Mouse (Mus musculus) embryonic facial prominence, embryonic 13.5 days (tissue): ENCODE measurements around the gene Lrp5. TPM values are rescaled to one million over a fixed set of nuclear protein-coding genes. Genes with fewer than 3 reads are reported as not detected.
"Not testable (repeated sequence)": the region's sequence is repeated elsewhere in the genome, so short reads cannot be mapped to it uniquely, and the experiment has no call there.

Experiments
- ATAC-seq: fragments of 200-750 bp; cut with Nextera tagmentation; 2 replicates; pipeline ENCODE4 v1.8.0; 2017; ENCODE audit warnings: low read depth; ENCODE audit not compliant: insufficient number of reproducible peaks, insufficient read depth, low FRiP score, low TSS enrichment
- H3K27ac ChIP-seq: fragments of 300-500 bp; sonication (generic); 2 replicates; pipeline ENCODE4 v1.5.1; 2015; ENCODE audit warnings: moderate library complexity, mild to moderate bottlenecking, inconsistent platforms
- H3K27me3 ChIP-seq: fragments of 300-500 bp; sonication (generic); 2 replicates; pipeline ENCODE4 v1.6.1; 2015; ENCODE audit warnings: mild to moderate bottlenecking, inconsistent platforms
- H3K36me3 ChIP-seq: fragments of 300-500 bp; sonication (generic); 2 replicates; pipeline ENCODE4 v1.6.1; 2015; ENCODE audit warnings: mild to moderate bottlenecking, inconsistent platforms
- H3K4me1 ChIP-seq: fragments of 300-500 bp; sonication (generic); 2 replicates; pipeline ENCODE4 v1.6.1; 2015; ENCODE audit warnings: inconsistent platforms
- H3K4me2 ChIP-seq: fragments of 300-500 bp; sonication (generic); 2 replicates; pipeline ENCODE4 v1.6.1; 2015; ENCODE audit warnings: moderate library complexity, mild to moderate bottlenecking, inconsistent platforms
- H3K4me3 ChIP-seq: fragments of 300-500 bp; sonication (generic); 2 replicates; pipeline ENCODE4 v1.5.1; 2015; ENCODE audit warnings: mild to moderate bottlenecking, inconsistent platforms
- H3K9ac ChIP-seq: fragments of 300-500 bp; sonication (generic); 2 replicates; pipeline ENCODE4 v1.6.1; 2015; ENCODE audit warnings: mild to moderate bottlenecking, inconsistent platforms
- H3K9me3 ChIP-seq: fragments of 300-500 bp; sonication (generic); 2 replicates; pipeline ENCODE4 v1.6.1; 2016; ENCODE audit warnings: inconsistent platforms
- WGBS: fragments of 180-500 bp; shearing (Covaris S2); methylation state at CpG from one replicate; pipeline ENCODE4 v1.1.7; 2015; ENCODE audit warnings: mixed read lengths; 5-methylcytosine and 5-hydroxymethylcytosine counted together
- polyA plus RNA-seq: library from polyadenylated mRNA; unstranded; fragments of >200 nt; fragmentation: Nextera tagmentation; extraction: Ambion mirVana; gene quantifications from 2 replicates; pipeline ENCODE4 v1.2.1, GENCODE M21; 2015

Lrp5 gene
- polyA plus RNA-seq, 1 experiment from 2014 or later = 7.9 TPM

DNA sequence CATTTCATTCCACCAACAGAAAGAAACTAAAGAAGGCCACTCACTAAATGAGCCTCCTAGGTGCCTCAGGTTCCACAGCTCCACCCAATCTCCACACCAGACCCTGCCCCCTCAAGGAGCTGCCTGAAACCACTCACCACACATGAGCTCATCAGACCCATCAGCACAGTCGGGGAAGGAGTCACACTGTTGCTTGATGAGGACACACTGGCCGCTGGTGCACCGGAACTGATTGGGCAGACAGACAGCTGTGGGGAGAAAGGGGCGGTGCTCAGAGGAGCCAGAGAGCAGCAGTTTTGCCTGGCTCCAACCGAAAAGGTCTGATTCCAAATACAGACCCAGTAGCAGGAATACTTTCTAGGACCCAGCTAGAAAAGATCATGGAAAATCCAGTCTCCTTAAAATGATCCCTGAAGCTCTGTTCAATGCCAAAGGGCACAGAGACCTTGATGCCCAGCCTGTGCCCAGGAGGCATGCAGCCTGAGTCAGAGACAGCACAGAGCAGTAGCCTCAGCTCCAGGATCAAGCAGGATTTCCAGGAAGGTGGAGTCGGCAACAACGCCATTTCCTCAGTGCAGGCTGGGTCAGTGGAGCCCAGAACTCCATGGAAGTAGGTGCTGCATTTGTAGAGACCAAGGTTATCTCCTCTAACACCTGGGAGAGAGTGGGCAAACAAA is 92.8 kb downstream of the Lrp5 start:
- no peak overlapping the region for H3K9ac ChIP-seq
- no peak overlapping the region for H3K4me2 ChIP-seq
- H3K4me1 ChIP-seq = no peaks in the 10 kb centered on the region
- peaks cover 100% of the 10 kb centered on the region for H3K36me3 ChIP-seq
- no peaks in the 10 kb centered on the region for H3K9me3 ChIP-seq
- ATAC-seq = no peak
- no peak overlapping the region for H3K4me3 ChIP-seq
- no peaks in the 10 kb centered on the region for H3K27me3 ChIP-seq
- 88% methylated on average over 7 of the region's 7 CpGs for WGBS
- no peak overlapping the region for H3K27ac ChIP-seq

DNA sequence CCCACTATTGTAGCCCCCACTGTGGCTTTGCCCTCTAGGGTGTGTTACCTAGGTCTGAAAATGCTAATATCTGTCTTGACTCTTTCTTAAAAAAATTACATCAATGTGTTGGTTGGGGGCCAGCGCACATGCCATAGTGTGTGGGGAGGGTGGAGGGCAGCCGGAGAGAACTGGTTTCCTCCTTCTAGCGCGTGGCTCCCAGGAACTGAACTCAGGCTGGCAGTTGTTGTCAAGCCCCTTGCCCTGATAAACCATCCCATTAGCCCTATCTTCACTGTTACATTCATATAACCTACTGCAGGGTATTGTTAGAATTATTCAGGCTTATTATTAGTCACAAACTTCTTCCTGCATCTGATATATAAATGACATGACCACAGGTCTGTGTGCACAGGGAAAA is 96.4 kb downstream of the Lrp5 start:
- H3K36me3 ChIP-seq = peaks cover 95% of the 10 kb centered on the region
- ATAC-seq = no peak
- WGBS = 98% methylated on average over 4 of the region's 4 CpGs

DNA sequence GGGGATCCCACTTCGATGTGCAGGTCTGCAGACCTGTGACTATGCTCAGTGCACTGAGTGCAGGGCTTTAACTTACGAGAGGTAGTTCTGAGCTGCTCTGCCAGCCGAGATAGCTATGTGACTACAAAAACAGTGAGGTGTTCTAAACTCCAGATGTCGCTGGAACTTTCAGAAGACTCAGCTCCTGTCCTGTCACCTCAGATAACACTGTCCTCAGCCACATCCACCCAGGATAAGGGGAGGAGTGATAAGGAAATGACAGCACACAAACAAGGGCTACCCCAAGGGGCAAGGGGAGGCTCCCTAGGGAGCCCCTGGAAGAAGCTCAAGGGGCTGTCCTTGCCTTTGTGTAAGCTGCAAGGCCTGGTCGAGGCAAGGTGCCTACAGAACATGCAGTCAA is 96.8 kb downstream of the Lrp5 start:
- no peaks in the 10 kb centered on the region for H3K4me1 ChIP-seq
- 86% methylated on average over 5 of the region's 5 CpGs for WGBS
- no peak overlapping the region for H3K4me2 ChIP-seq
- no peak overlapping the region for H3K27ac ChIP-seq
- ATAC-seq = no peak
- no peak overlapping the region for H3K4me3 ChIP-seq
- peaks cover 94% of the 10 kb centered on the region for H3K36me3 ChIP-seq
- no peak overlapping the region for H3K9ac ChIP-seq
- H3K9me3 ChIP-seq = no peaks in the 10 kb centered on the region
- no peaks in the 10 kb centered on the region for H3K27me3 ChIP-seq

More for the DNA sequence above, 96.4 kb downstream of the Lrp5 start:
- Histone ChIP-seq H3K9ac (no peak overlapping the region), H3K9me3 (no peaks in the 10 kb centered on the region), H3K4me3 (no peak overlapping the region), H3K27me3 (no peaks in the 10 kb centered on the region), H3K4me2 (no peak overlapping the region), H3K4me1 (no peaks in the 10 kb centered on the region), H3K27ac (no peak overlapping the region)

- not testable (repeated sequence) for H3K27me3 ChIP-seq, H3K4me2 ChIP-seq, H3K4me1 ChIP-seq, H3K9me3 ChIP-seq, H3K9ac ChIP-seq, H3K27ac ChIP-seq, ATAC-seq, H3K4me3 ChIP-seq
- 90% methylated on average over 5 of the region's 5 CpGs for WGBS
- peaks cover 94% of the 10 kb centered on the region for H3K36me3 ChIP-seq
Observed at GRCm38 (mm10) chr19:3587729-3588128, 98.6 kb downstream of the Lrp5 start.

GRCm38 (mm10) chr19:3586540-3586939 is 99.8 kb downstream of the Lrp5 start:
- Histone ChIP-seq H3K36me3 (peaks cover 86% of the 10 kb centered on the region), H3K9ac (no peak overlapping the region), H3K4me2 (no peak overlapping the region), H3K27me3 (no peaks in the 10 kb centered on the region), H3K9me3 (no peaks in the 10 kb centered on the region), H3K4me3 (no peak overlapping the region), H3K27ac (no peak overlapping the region), H3K4me1 (no peaks in the 10 kb centered on the region)
- ATAC-seq = no peak
- WGBS = 43% methylated on average over 1 of the region's 1 CpGs

- Histone ChIP-seq H3K4me3 (no peak overlapping the region), H3K4me2 (no peak overlapping the region), H3K4me1 (no peaks in the 10 kb centered on the region), H3K27me3 (no peaks in the 10 kb centered on the region), H3K9me3 (no peaks in the 10 kb centered on the region), H3K9ac (no peak overlapping the region), H3K36me3 (peaks cover 81% of the 10 kb centered on the region), H3K27ac (no peak overlapping the region)
- no peak for ATAC-seq
- 89% methylated on average over 9 of the region's 9 CpGs for WGBS
Observed at GRCm38 (mm10) chr19:3586026-3586425, 100.3 kb downstream of the Lrp5 start.

DNA sequence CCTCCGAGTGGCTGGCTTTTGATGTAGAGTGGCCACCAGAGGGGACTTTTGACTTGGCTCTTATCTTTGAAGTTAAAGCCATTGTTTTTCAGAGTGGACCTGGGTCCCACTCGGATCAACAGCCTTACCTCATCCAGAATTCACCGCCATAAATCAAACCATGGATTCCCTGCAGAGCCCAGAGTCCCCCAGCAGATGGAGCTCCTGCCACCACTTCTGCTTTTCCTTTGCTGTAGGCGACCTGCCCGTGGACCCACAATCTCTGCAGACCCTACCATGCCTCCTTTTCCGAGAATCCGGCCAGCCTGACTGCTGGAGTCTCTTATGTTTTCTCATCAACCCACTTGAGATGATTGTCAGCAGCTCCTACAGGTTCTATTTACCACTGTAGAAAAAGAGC is 105.0 kb downstream of the Lrp5 start:
- Histone ChIP-seq H3K9me3 (no peaks in the 10 kb centered on the region), H3K4me3 (no peak overlapping the region), H3K36me3 (peaks cover 37% of the 10 kb centered on the region), H3K27me3 (no peaks in the 10 kb centered on the region), H3K4me1 (peaks cover 6% of the 10 kb centered on the region; the same call in 1 of the 2 replicates), H3K4me2 (no peak overlapping the region), H3K9ac (no peak overlapping the region), H3K27ac (no peak overlapping the region)
- WGBS = 20% methylated on average over 7 of the region's 7 CpGs
- no peak for ATAC-seq

DNA sequence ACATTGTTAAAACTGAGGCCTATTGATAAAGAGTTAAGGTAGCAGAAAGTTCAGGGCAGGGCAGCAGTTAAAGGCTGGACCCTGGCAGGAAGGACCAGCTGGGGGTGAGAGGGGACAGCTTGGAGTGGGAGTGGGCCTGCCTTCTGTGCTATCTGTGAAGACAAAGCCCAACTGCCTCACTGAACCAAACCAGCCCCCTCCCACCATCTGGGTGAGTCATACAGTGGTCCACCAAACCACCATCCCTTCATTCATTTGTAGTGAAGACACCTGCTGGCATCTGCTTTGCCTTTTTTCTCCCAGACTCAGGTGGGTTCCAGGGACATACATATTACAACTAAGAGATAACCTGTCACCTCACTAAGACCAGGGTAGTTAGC is 108.5 kb downstream of the Lrp5 start:
- no peak for ATAC-seq
- Histone ChIP-seq H3K4me2 (no peak overlapping the region), H3K27me3 (no peaks in the 10 kb centered on the region), H3K9me3 (no peaks in the 10 kb centered on the region), H3K4me1 (peaks cover 22% of the 10 kb centered on the region), H3K4me3 (no peak overlapping the region), H3K36me3 (peaks cover 6% of the 10 kb centered on the region; the same call in 1 of the 2 replicates), H3K9ac (no peak overlapping the region), H3K27ac (no peak overlapping the region)

- Histone ChIP-seq H3K4me2 (no peak overlapping the region), H3K4me1 (peaks cover 22% of the 10 kb centered on the region), H3K27me3 (no peaks in the 10 kb centered on the region), H3K4me3 (no peak overlapping the region), H3K36me3 (0 out of 2 replicates have a peak, but pooled peaks cover under 1% of the 10 kb centered on the region), H3K9me3 (no peaks in the 10 kb centered on the region), H3K27ac (no peak overlapping the region), H3K9ac (no peak overlapping the region)
- 87% methylated on average over 4 of the region's 4 CpGs for WGBS
- ATAC-seq = no peak
Observed at GRCm38 (mm10) chr19:3577265-3577910, 109.0 kb downstream of the Lrp5 start.

DNA sequence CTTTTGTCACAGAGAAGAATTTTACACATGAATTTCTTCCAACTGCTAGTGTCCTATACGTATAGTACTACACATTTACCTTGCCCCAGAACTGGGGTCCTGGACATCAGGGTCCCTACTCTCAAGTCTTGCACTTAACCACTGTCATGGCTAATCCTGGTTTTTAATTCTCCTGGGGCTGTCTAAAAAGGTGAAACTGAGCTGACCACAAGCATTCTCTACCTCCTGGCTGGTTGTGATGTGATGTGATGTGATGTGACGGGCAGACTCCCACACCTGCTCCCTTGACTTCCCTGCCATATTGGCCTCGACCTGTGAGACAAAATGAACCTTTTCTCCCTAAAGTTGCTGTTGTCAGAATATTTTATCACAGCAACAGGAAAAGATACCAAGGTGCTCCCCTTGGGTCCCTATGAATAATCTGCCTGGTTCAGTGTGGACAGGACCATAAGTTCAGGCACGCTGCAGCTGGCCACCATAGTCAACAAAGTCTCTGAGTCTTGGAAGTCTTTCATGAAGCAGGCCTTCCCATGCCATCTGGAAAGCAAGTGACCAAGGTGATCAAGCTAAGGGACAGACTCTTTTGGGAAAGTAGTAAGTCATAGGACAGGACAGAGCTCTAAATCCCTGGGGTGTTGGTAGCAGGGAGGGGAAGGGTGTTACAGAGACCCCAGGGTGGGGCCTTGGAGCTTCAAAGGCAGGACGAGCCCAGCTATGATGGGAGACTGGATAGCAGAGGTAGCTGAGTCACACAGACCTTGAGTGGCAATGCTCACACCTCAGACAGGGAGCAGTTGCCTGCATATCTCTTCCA is 109.7 kb downstream of the Lrp5 start:
- 66% methylated on average over 5 of the region's 5 CpGs for WGBS
- peak overlapping the region; percentile 88 for H3K4me3 ChIP-seq
- H3K4me1 ChIP-seq = peaks cover 22% of the 10 kb centered on the region
- H3K9ac ChIP-seq = no peak overlapping the region; the same call in 1 of the 2 replicates
- H3K9me3 ChIP-seq = no peaks in the 10 kb centered on the region
- no peaks in the 10 kb centered on the region for H3K27me3 ChIP-seq
- H3K27ac ChIP-seq = peak overlapping the region; percentile 33; the same call in 1 of the 2 replicates
- peak overlapping the region; percentile 54 for H3K4me2 ChIP-seq
- no peak for ATAC-seq
- H3K36me3 ChIP-seq = no peaks in the 10 kb centered on the region

DNA sequence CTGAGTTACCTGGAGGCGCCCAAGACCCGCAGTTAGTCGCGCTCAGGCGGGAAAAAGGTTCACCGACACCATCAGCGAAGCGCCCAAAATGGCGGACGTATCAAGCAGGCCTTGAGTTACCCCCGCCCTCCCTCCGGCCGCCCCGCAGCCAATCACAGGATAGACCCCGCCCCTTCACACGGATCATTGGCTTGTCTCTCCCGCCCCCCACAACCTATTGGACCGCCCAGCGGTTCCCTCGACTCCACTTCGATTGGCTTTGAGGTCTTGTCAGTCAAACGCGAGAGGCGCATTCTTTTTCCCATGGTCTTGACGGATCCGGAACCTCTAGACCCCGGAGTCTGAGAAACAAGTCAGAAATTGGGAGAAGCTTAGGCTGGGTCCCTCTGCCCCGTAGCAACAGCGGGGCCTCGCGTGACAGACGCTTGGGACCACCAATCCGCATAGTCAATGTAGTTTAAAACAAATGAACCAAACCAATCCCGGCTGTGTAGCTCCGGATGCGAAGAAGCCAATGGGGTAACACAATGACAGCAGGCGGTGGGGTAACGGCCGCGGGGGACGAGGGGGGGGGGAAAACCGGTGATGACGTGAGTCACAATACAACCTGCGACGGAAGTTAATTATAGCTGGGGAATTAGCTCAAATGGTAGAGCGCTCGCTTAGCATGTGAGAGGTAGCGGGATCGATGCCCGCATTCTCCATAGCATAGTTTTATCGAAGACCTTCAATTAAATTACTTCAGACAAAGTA is 110.6 kb downstream of the Lrp5 start, which contains the start of gene Ppp6r3:
TSS of gene Ppp6r3 (minus strand) at position 118 of the 753 bp plus-strand sequence.
- peaks cover 22% of the 10 kb centered on the region for H3K4me1 ChIP-seq
- H3K36me3 ChIP-seq = no peaks in the 10 kb centered on the region
- peak within 1 kb of the TSS; percentile 90 for H3K9ac ChIP-seq
- under 1% methylated on average over 51 of the region's 51 CpGs for WGBS
- H3K27me3 ChIP-seq = no peaks in the 10 kb centered on the region
- peak within 1 kb of the TSS; percentile 86 for H3K4me2 ChIP-seq
- H3K27ac ChIP-seq = peak within 1 kb of the TSS; percentile 95
- H3K4me3 ChIP-seq = peak within 1 kb of the TSS; percentile 88
- ATAC-seq = peak; percentile 96
- no peaks in the 10 kb centered on the region for H3K9me3 ChIP-seq
